Mouse (Mus musculus) ES-Bruce4 (cell line): ENCODE data around the gene Thrsp. TPM values are rescaled to one million over a fixed set of nuclear protein-coding genes. Genes with fewer than 3 reads are reported as not detected.

Source experiments
- H3K27ac ChIP-seq: 2 replicates; pipeline ENCODE4 v1.5.1; 2012; ENCODE audit warnings: low read length, inconsistent platforms; ENCODE audit not compliant: insufficient read depth
- H3K27me3 ChIP-seq: 2 replicates; pipeline ENCODE4 v1.6.1; 2012; ENCODE audit warnings: mild to moderate bottlenecking, low read length, inconsistent platforms; ENCODE audit not compliant: control insufficient read depth, poor library complexity, insufficient read depth, severe bottlenecking
- H3K36me3 ChIP-seq: 2 replicates; pipeline ENCODE4 v1.6.1; 2012; ENCODE audit warnings: inconsistent platforms, mild to moderate bottlenecking, low read length, moderate library complexity; ENCODE audit not compliant: control insufficient read depth, poor library complexity, insufficient read depth, severe bottlenecking
- H3K4me1 ChIP-seq: one replicate; pipeline ENCODE4 v1.8.1; 2011; ENCODE audit warnings: low read length; ENCODE audit not compliant: control insufficient read depth, insufficient read depth
- H3K4me3 ChIP-seq: 2 replicates; pipeline ENCODE4 v1.5.1; 2011; ENCODE audit warnings: low read depth, mild to moderate bottlenecking, low read length
- H3K9ac ChIP-seq: 2 replicates; pipeline ENCODE4 v1.6.1; 2012; ENCODE audit warnings: low read depth, mild to moderate bottlenecking, inconsistent platforms; ENCODE audit not compliant: poor library complexity, severe bottlenecking
- H3K9me3 ChIP-seq: replicated peaks from 2 replicates; pipeline ENCODE4 v1.6.1; 2012; ENCODE audit warnings: mild to moderate bottlenecking, low read length, inconsistent platforms; ENCODE audit not compliant: control insufficient read depth, poor library complexity, insufficient read depth, severe bottlenecking
- CTCF ChIP-seq: IDR thresholded peaks from one replicate; pipeline ENCODE4 v1.8.1; 2011; ENCODE audit warnings: low read depth, low read length
- EP300 ChIP-seq: IDR thresholded peaks from 2 replicates; pipeline ENCODE4 v1.6.1; 2011; ENCODE audit warnings: low read depth, low read length; ENCODE audit not compliant: insufficient read depth
- POLR2A ChIP-seq: IDR thresholded peaks from one replicate; pipeline ENCODE4 v1.8.1; 2011; ENCODE audit warnings: low read length; ENCODE audit not compliant: insufficient read depth
- polyA plus RNA-seq: library from polyadenylated mRNA; stranded (reverse); fragments of >200 nt; gene quantifications from 2 replicates; pipeline ENCODE4 v1.2.4, GENCODE M21; 2011; ENCODE audit warnings: low read depth; ENCODE audit not compliant: missing spikeins, insufficient read depth, insufficient read length

The Thrsp gene
- polyA plus RNA-seq, 1 experiment, result not detected

GRCm38 (mm10) chr7:97386106-97386805 is 31.3 kb downstream of the Thrsp start:
- no peak for TF ChIP-seq EP300
- Histone ChIP-seq H3K4me3 (no peak overlapping the region), H3K27me3 (no peaks in the 10 kb centered on the region), H3K27ac (no peak overlapping the region), H3K9me3 (no peaks in the 10 kb centered on the region), H3K4me1 (no peaks in the 10 kb centered on the region), H3K36me3 (peaks cover 47% of the 10 kb centered on the region), H3K9ac (no peak overlapping the region)

GRCm38 (mm10) chr7:97383496-97384132 is 33.9 kb downstream of the Thrsp start:
- Histone ChIP-seq H3K27ac (no peak overlapping the region), H3K27me3 (no peaks in the 10 kb centered on the region), H3K4me1 (no peaks in the 10 kb centered on the region), H3K4me3 (no peak overlapping the region), H3K36me3 (peaks cover 56% of the 10 kb centered on the region), H3K9me3 (no peaks in the 10 kb centered on the region), H3K9ac (no peak overlapping the region)
- no peak for TF ChIP-seq CTCF
- TF ChIP-seq POLR2A, result no peak
- TF ChIP-seq EP300, result no peak

GRCm38 (mm10) chr7:97382661-97383060 is 34.9 kb downstream of the Thrsp start:
- Histone ChIP-seq H3K4me3 (no peak overlapping the region), H3K27me3 (no peaks in the 10 kb centered on the region), H3K27ac (no peak overlapping the region), H3K4me1 (no peaks in the 10 kb centered on the region), H3K36me3 (peaks cover 58% of the 10 kb centered on the region), H3K9me3 (no peaks in the 10 kb centered on the region), H3K9ac (no peak overlapping the region)
- TF ChIP-seq POLR2A (no peak), EP300 (no peak), CTCF (no peak)

GRCm38 (mm10) chr7:97380500-97381123 is 36.9 kb downstream of the Thrsp start:
- Histone ChIP-seq H3K9me3 (no peaks in the 10 kb centered on the region), H3K9ac (no peak overlapping the region), H3K27me3 (no peaks in the 10 kb centered on the region), H3K36me3 (peaks cover 58% of the 10 kb centered on the region), H3K27ac (no peak overlapping the region), H3K4me1 (no peaks in the 10 kb centered on the region), H3K4me3 (no peak overlapping the region)
- TF ChIP-seq EP300 (no peak), CTCF (no peak), POLR2A (no peak)

GRCm38 (mm10) chr7:97379304-97379703 is 38.2 kb downstream of the Thrsp start:
- H3K27me3 ChIP-seq, result no peaks in the 10 kb centered on the region
- TF ChIP-seq POLR2A (no peak), EP300 (no peak)
- H3K9me3 ChIP-seq, result no peaks in the 10 kb centered on the region
- H3K36me3 ChIP-seq, result peaks cover 62% of the 10 kb centered on the region
- H3K9ac ChIP-seq, result no peak overlapping the region
- no peak overlapping the region for H3K27ac ChIP-seq
- no peak overlapping the region for H3K4me3 ChIP-seq
- no peaks in the 10 kb centered on the region for H3K4me1 ChIP-seq

GRCm38 (mm10) chr7:97375906-97376305 is 41.6 kb downstream of the Thrsp start:
- Histone ChIP-seq H3K27me3 (no peaks in the 10 kb centered on the region), H3K4me3 (no peak overlapping the region), H3K27ac (no peak overlapping the region), H3K9ac (no peak overlapping the region), H3K9me3 (no peaks in the 10 kb centered on the region), H3K4me1 (no peaks in the 10 kb centered on the region), H3K36me3 (peaks cover 41% of the 10 kb centered on the region)
- no peak for TF ChIP-seq CTCF
- TF ChIP-seq POLR2A, result no peak
- no peak for TF ChIP-seq EP300
